Mouse (Mus musculus): ENCODE data around the gene Olfr172. TPM values are rescaled to one million over a fixed set of nuclear protein-coding genes. Genes with fewer than 3 reads are reported as not detected.

The Olfr172 gene
- polyA plus RNA-seq, 1 experiment from 2014 or later: not detected

DNA sequence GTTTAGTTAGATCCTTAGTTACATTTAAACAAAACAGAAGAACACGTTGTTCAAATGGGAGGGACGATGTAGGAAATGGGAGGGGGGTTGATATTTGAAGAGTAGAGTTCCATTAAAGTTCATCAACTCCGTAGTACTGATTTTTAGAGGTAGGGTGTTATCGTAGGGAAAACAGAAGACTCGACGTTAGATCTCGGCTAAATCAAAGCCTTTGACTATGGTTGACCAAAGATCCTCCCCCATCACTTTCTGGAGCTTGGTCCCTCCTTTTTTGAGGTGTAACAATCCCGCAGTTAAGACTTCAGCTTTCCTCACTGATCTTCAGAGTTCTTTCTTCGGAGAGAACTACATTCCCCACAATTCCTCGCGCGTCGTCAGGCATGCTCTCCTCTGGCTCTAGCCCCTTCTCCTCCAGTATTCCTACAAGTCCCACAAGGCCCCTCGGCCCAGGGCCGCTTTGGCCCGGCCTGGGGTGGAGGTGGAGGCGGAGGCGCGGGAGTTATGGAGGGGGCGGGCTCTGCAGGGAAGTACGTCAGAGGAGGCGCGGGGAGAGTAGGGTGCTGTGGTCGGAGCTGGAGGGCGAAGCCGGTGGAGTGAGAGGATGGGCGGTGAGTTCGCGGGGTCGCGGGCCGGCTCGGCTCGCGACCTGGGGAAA, 35.4 kb downstream of the Olfr172 start, which contains the start of gene Cldnd1:
Gene Cldnd1, plus strand, starts transcription at position 434 of the 655 bp plus-strand sequence.
- peaks cover 30% of the 10 kb centered on the region for H3K36me3 ChIP-seq (replicated peaks; ENCODE audit: control insufficient read depth, insufficient read depth)
- no peaks in the 10 kb centered on the region for H3K27me3 ChIP-seq (ENCODE audit: control insufficient read depth, insufficient read depth, low read length)
- ATAC-seq (ENCODE audit: low FRiP score) (peak; percentile 100), DNase-seq (ENCODE audit: low spot score) (peak; percentile 95)
- H3K4me3 ChIP-seq (replicated peaks; ENCODE audit: low read length): peak within 1 kb of the TSS; percentile 92
- peaks cover 5% of the 10 kb centered on the region for H3K4me1 ChIP-seq (replicated peaks; ENCODE audit: control insufficient read depth, insufficient read depth, low read length)
- H3K27ac ChIP-seq: peak within 1 kb of the TSS; percentile 85
- peak within 1 kb of the TSS; percentile 88 for H3K9ac ChIP-seq
- H3K9me3 ChIP-seq (ENCODE audit: control insufficient read depth, low read length): no peaks in the 10 kb centered on the region
- peak within 1 kb of the TSS; percentile 76 for H3K4me2 ChIP-seq (replicated peaks)
- WGBS: 4% methylated on average over 33 of the region's 35 CpGs

GRCm38 (mm10) chr16:58726680-58727476, 36.1 kb downstream of the Olfr172 start:
- Histone ChIP-seq H3K9ac (no peak overlapping the region), H3K36me3 (replicated peaks; ENCODE audit: control insufficient read depth, insufficient read depth) (peaks cover 22% of the 10 kb centered on the region), H3K9me3 (ENCODE audit: control insufficient read depth, low read length) (no peaks in the 10 kb centered on the region), H3K4me1 (replicated peaks; ENCODE audit: control insufficient read depth, insufficient read depth, low read length) (peaks cover 5% of the 10 kb centered on the region), H3K4me3 (replicated peaks; ENCODE audit: low read length) (peak overlapping the region; percentile 92; the same call in 1 of the 2 replicates), H3K4me2 (replicated peaks) (peak overlapping the region; percentile 43), H3K27ac (no peak overlapping the region), H3K27me3 (ENCODE audit: control insufficient read depth, insufficient read depth, low read length) (no peaks in the 10 kb centered on the region)
- ATAC-seq (ENCODE audit: low FRiP score) (no peak), DNase-seq (ENCODE audit: low spot score) (no peak)
- WGBS: 84% methylated on average over 11 of the region's 11 CpGs

DNA sequence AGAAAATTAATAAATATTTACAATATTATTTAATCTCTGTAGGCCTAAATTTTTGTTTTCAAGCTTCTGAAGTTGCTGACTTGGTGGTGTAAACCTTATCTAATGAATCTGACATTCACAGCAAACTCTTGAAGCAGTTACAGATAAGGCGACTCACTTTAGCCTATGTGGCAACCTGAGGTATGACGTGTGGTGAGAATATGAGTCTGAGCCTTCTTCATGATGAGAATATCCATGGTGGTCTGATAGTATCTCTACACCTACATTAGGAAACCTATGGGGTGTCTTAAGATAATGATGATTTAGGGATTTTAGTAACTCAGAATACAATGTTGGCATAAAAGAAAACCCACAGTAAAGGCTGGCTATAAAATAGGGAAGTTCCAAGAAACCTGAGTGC, 40.7 kb downstream of the Olfr172 start:
- DNase-seq (ENCODE audit: low spot score) (no peak), ATAC-seq (ENCODE audit: low FRiP score) (no peak)
- Histone ChIP-seq H3K27me3 (ENCODE audit: control insufficient read depth, insufficient read depth, low read length) (no peaks in the 10 kb centered on the region), H3K4me3 (replicated peaks; ENCODE audit: low read length) (no peak overlapping the region), H3K4me1 (replicated peaks; ENCODE audit: control insufficient read depth, insufficient read depth, low read length) (no peaks in the 10 kb centered on the region), H3K9ac (no peak overlapping the region), H3K27ac (no peak overlapping the region), H3K9me3 (ENCODE audit: control insufficient read depth, low read length) (no peaks in the 10 kb centered on the region), H3K36me3 (replicated peaks; ENCODE audit: control insufficient read depth, insufficient read depth) (no peaks in the 10 kb centered on the region), H3K4me2 (replicated peaks) (no peak overlapping the region)
- WGBS: 92% methylated on average over 2 of the region's 2 CpGs

- H3K27ac ChIP-seq: no peak within 1 kb of the TSS
- 93% methylated on average over 7 of the region's 7 CpGs for WGBS
- H3K27me3 ChIP-seq (ENCODE audit: control insufficient read depth, insufficient read depth, low read length): no peaks in the 10 kb centered on the region
- no peak within 1 kb of the TSS for H3K4me2 ChIP-seq (replicated peaks)
- no peaks in the 10 kb centered on the region for H3K36me3 ChIP-seq (replicated peaks; ENCODE audit: control insufficient read depth, insufficient read depth)
- no peak for DNase-seq (ENCODE audit: low spot score)
- no peaks in the 10 kb centered on the region for H3K4me1 ChIP-seq (replicated peaks; ENCODE audit: control insufficient read depth, insufficient read depth, low read length)
- no peak within 1 kb of the TSS for H3K4me3 ChIP-seq (replicated peaks; ENCODE audit: low read length)
- no peak for ATAC-seq (ENCODE audit: low FRiP score)
- no peaks in the 10 kb centered on the region for H3K9me3 ChIP-seq (ENCODE audit: control insufficient read depth, low read length)
- H3K9ac ChIP-seq: no peak within 1 kb of the TSS
Observed at GRCm38 (mm10) chr16:58718666-58719120, 44.3 kb downstream of the Olfr172 start, which contains the start of gene Gpr15. Gene Gpr15, minus strand, starts transcription at chr16:58719070.

DNA sequence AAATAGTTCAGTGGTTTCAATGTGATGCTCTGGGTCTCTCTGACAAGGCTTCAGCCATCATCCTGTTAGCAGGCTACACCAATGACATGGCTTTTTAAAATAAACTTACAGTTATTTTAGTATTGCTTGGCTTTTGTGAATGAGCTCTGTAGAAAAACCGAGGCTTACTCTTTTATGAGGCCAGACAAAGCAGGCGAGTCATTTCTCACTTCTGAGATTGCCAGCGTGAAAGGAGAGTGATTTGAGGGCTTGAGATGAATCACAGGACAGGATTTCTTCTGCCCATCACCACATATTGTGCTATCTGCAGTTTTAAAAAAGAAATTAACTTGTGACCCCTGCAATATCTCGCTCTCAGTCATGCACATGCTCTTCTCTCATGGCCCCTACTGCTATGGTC, 48.0 kb downstream of the Olfr172 start:
- DNase-seq (ENCODE audit: low spot score) (no peak), ATAC-seq (ENCODE audit: low FRiP score) (no peak)
- Histone ChIP-seq H3K27me3 (ENCODE audit: control insufficient read depth, insufficient read depth, low read length) (no peaks in the 10 kb centered on the region), H3K36me3 (replicated peaks; ENCODE audit: control insufficient read depth, insufficient read depth) (no peaks in the 10 kb centered on the region), H3K4me3 (replicated peaks; ENCODE audit: low read length) (no peak overlapping the region), H3K4me1 (replicated peaks; ENCODE audit: control insufficient read depth, insufficient read depth, low read length) (no peaks in the 10 kb centered on the region), H3K9ac (no peak overlapping the region), H3K27ac (no peak overlapping the region), H3K9me3 (ENCODE audit: control insufficient read depth, low read length) (no peaks in the 10 kb centered on the region), H3K4me2 (replicated peaks) (no peak overlapping the region)
- WGBS: 80% methylated on average over 4 of the region's 4 CpGs

- DNase-seq (ENCODE audit: low spot score) (no peak), ATAC-seq (ENCODE audit: low FRiP score) (no peak)
- Histone ChIP-seq H3K4me1 (replicated peaks; ENCODE audit: control insufficient read depth, insufficient read depth, low read length) (no peaks in the 10 kb centered on the region), H3K9ac (no peak overlapping the region), H3K27ac (no peak overlapping the region), H3K27me3 (ENCODE audit: control insufficient read depth, insufficient read depth, low read length) (no peaks in the 10 kb centered on the region), H3K36me3 (replicated peaks; ENCODE audit: control insufficient read depth, insufficient read depth) (no peaks in the 10 kb centered on the region), H3K4me3 (replicated peaks; ENCODE audit: low read length) (no peak overlapping the region), H3K9me3 (ENCODE audit: control insufficient read depth, low read length) (no peaks in the 10 kb centered on the region), H3K4me2 (replicated peaks) (no peak overlapping the region)
- 97% methylated on average over 1 of the region's 1 CpGs for WGBS
Observed at GRCm38 (mm10) chr16:58713128-58713527, 49.8 kb downstream of the Olfr172 start.

GRCm38 (mm10) chr16:58712221-58712620, 50.8 kb downstream of the Olfr172 start:
- Histone ChIP-seq H3K4me1 (replicated peaks; ENCODE audit: control insufficient read depth, insufficient read depth, low read length) (no peaks in the 10 kb centered on the region), H3K27ac (no peak overlapping the region), H3K9ac (no peak overlapping the region), H3K36me3 (replicated peaks; ENCODE audit: control insufficient read depth, insufficient read depth) (no peaks in the 10 kb centered on the region), H3K9me3 (ENCODE audit: control insufficient read depth, low read length) (no peaks in the 10 kb centered on the region), H3K4me3 (replicated peaks; ENCODE audit: low read length) (no peak overlapping the region), H3K27me3 (ENCODE audit: control insufficient read depth, insufficient read depth, low read length) (no peaks in the 10 kb centered on the region), H3K4me2 (replicated peaks) (no peak overlapping the region)
- no peak for ATAC-seq (ENCODE audit: low FRiP score)
- WGBS: 85% methylated on average over 8 of the region's 8 CpGs
- DNase-seq (ENCODE audit: low spot score): no peak

Small RNA genes lying within 50 kb of the gene (microRNA-seq; reads per million reads assigned to microRNA genes)
- gene Gm27564: not detected

Other genes starting within 250 kb of the Olfr172 start
- 10.4 and 10.8 TPM in 2 replicates for gene St3gal6, start 238.9 kb downstream of the Olfr172 start, polyA plus RNA-seq (2014; fragmentation: Nextera tagmentation; extraction: Ambion mirVana)
- gene Gm813, start 146.2 kb downstream of the Olfr172 start, polyA plus RNA-seq (2014; fragmentation: Nextera tagmentation; extraction: Ambion mirVana): not detected in 2 replicates
- gene E330017A01Rik, start 124.4 kb downstream of the Olfr172 start, polyA plus RNA-seq (2014; fragmentation: Nextera tagmentation; extraction: Ambion mirVana): not detected in 2 replicates
- gene Cpox, start 92.9 kb downstream of the Olfr172 start, polyA plus RNA-seq (2014; fragmentation: Nextera tagmentation; extraction: Ambion mirVana): 12.4 and 17.5 TPM in 2 replicates
- not detected in 2 replicates for gene Gpr15, start 44.1 kb downstream of the Olfr172 start, polyA plus RNA-seq (2014; fragmentation: Nextera tagmentation; extraction: Ambion mirVana)
- gene Cldnd1, start 35.3 kb downstream of the Olfr172 start, polyA plus RNA-seq (2014; fragmentation: Nextera tagmentation; extraction: Ambion mirVana): 152 and 174 TPM in 2 replicates
- gene Olfr173, start 37.1 kb upstream of the Olfr172 start, polyA plus RNA-seq (2014; fragmentation: Nextera tagmentation; extraction: Ambion mirVana): not detected in 2 replicates
- not detected in 2 replicates for gene Olfr175-ps1, start 63.6 kb upstream of the Olfr172 start, polyA plus RNA-seq (2014; fragmentation: Nextera tagmentation; extraction: Ambion mirVana)
- not detected in 2 replicates for gene Olfr177, start 111.6 kb upstream of the Olfr172 start, polyA plus RNA-seq (2014; fragmentation: Nextera tagmentation; extraction: Ambion mirVana)
- not detected in 2 replicates for gene Olfr178, start 128.9 kb upstream of the Olfr172 start, polyA plus RNA-seq (2014; fragmentation: Nextera tagmentation; extraction: Ambion mirVana)
- not detected in 2 replicates for gene Olfr181, start 165.6 kb upstream of the Olfr172 start, polyA plus RNA-seq (2014; fragmentation: Nextera tagmentation; extraction: Ambion mirVana)
- not detected in 2 replicates for gene Olfr180, start 166.2 kb upstream of the Olfr172 start, polyA plus RNA-seq (2014; fragmentation: Nextera tagmentation; extraction: Ambion mirVana)
- not detected in 2 replicates for gene Olfr183, start 232.2 kb upstream of the Olfr172 start, polyA plus RNA-seq (2014; fragmentation: Nextera tagmentation; extraction: Ambion mirVana)